In the genomic region with DNA sequence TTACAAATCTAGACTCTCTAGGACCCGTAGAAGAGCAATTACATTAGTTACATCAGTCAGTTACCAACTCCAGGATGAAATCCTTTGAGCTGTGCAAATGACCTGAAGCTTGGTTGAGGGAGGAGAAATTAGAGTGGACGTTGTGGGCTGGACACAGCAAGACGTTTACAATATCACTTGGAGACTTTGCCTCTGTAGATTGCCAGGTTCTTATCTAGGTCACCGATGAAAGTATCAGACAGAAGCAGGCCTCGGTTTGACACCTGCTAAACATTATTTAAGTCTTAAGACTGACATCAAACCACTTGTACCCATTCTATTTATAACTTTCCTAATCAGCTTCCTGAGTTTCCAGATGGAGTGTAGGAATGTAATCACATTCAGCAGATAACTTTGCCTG, we compare ENCODE assay signal across 25 mouse cellular contexts. TPM values are rescaled to one million over a fixed set of nuclear protein-coding genes. Genes with fewer than 3 reads are reported as not detected.
DNase-seq lines count a peak whose midpoint lies in the region; ATAC-seq and TF ChIP-seq lines count a peak whose summit lies in the region.
"Had no signal": no experiment of that assay in that cellular context is flagged by ENCODE, and none has a peak within 500 bp of the region (broad histone marks: within the 10 kb centered on the region; RNA-seq: fewer than 3 reads in every experiment).

No protein-coding gene starts in this region.

- H3K9ac ChIP-seq in heart, adult 2 months (ENCODE audit: low read depth, low read length): no peak overlapping the region
- H3K9ac ChIP-seq in heart, embryonic 13.5 days: no peak overlapping the region
- H3K9ac ChIP-seq: embryonic facial prominence, embryonic 15.5 days; hindbrain, embryonic 12.5 days had no signal

- no peak for DNase-seq in heart, adult 2 months
- DNase-seq in heart, postnatal 10 days: no peak
- no peak for DNase-seq in heart, postnatal 36 days
- DNase-seq: adrenal gland, postnatal 14 days; cerebellum, adult 2 months; cerebellum, postnatal 10 days; embryo, embryonic 11 days; gastrocnemius, postnatal 10 days; kidney, adult 8-10 months had no signal

- peak overlapping the region; percentile 91 for H3K27ac ChIP-seq in heart, adult 2 months
- peak overlapping the region; percentile 90 for H3K27ac ChIP-seq in heart, embryonic 13.5 days (replicated peaks)
- peak overlapping the region; percentile 51; the same call in 1 of the 2 replicates for H3K27ac ChIP-seq in brown adipose tissue, adult 24 weeks (replicated peaks; ENCODE audit: low read depth, low read length)
- H3K27ac ChIP-seq: embryonic facial prominence, embryonic 15.5 days; forebrain, embryonic 10.5 days; hindbrain, embryonic 12.5 days had no signal

- no peak for TF ChIP-seq CTCF in heart, adult 2 months (IDR thresholded peaks at IDR 0.05)

- H3ac ChIP-seq in myocyte (ENCODE audit: control insufficient read depth, insufficient read length): no peak overlapping the region

- intact Hi-C loops in heart, adult 2 months (cut with DNase I): no loop called here
- intact Hi-C loops in heart, postnatal 10 days (cut with DNase I): no loop called here
- intact Hi-C loops in heart, postnatal 36 days (cut with DNase I): no loop called here

- TF ChIP-seq EP300 in heart, adult 2 months (IDR thresholded peaks at IDR 0.05; ENCODE audit: insufficient read depth, low read depth, low read length): no peak

- no peak for TF ChIP-seq POLR2A in heart, adult 2 months (IDR thresholded peaks at IDR 0.05; ENCODE audit: insufficient read depth, low read depth, low read length)
- TF ChIP-seq POLR2A in myocyte (IDR thresholded peaks at IDR 0.05; ENCODE audit: insufficient read length, low read depth): no peak

- H3K9me3 ChIP-seq in heart, embryonic 13.5 days: no peaks in the 10 kb centered on the region
- H3K9me3 ChIP-seq: embryonic facial prominence, embryonic 15.5 days; forebrain, embryonic 10.5 days; hindbrain, embryonic 12.5 days had no signal

- H3K79me2 ChIP-seq in heart, adult 2 months (replicated peaks; ENCODE audit: control insufficient read depth, insufficient read depth, low read length): no peaks in the 10 kb centered on the region
- no peaks in the 10 kb centered on the region for H3K79me2 ChIP-seq in myocyte (ENCODE audit: control insufficient read depth, insufficient read depth)

- H3K4me3 ChIP-seq in heart, adult 2 months: no peak overlapping the region
- no peak overlapping the region for H3K4me3 ChIP-seq in heart, embryonic 13.5 days
- H3K4me3 ChIP-seq in brown adipose tissue, adult 24 weeks (ENCODE audit: insufficient read depth, low read depth, low read length): no peak overlapping the region
- H3K4me3 ChIP-seq in myocyte: no peak overlapping the region
- H3K4me3 ChIP-seq: embryonic facial prominence, embryonic 15.5 days; erythroblast, embryonic 14.5 days; forebrain, embryonic 10.5 days; hindbrain, embryonic 12.5 days had no signal

- H3K4me1 ChIP-seq in heart, adult 2 months (ENCODE audit: control insufficient read depth, insufficient read depth, low read length): peaks cover 9% of the 10 kb centered on the region
- H3K4me1 ChIP-seq in heart, embryonic 13.5 days: peaks cover 73% of the 10 kb centered on the region
- H3K4me1 ChIP-seq in brown adipose tissue, adult 24 weeks (ENCODE audit: control insufficient read depth, insufficient read depth, insufficient read length, low read length): no peaks in the 10 kb centered on the region; the same call in 1 of the 2 replicates
- H3K4me1 ChIP-seq: hindbrain, embryonic 12.5 days had no signal

- H3K27me3 ChIP-seq in heart, adult 2 months (ENCODE audit: control insufficient read depth, insufficient read depth, low read length): no peaks in the 10 kb centered on the region
- no peaks in the 10 kb centered on the region for H3K27me3 ChIP-seq in heart, embryonic 13.5 days (replicated peaks)
- no peaks in the 10 kb centered on the region for H3K27me3 ChIP-seq in myocyte (ENCODE audit: control insufficient read depth, insufficient read depth, insufficient read length)
- H3K27me3 ChIP-seq: embryonic facial prominence, embryonic 15.5 days; hindbrain, embryonic 12.5 days; Patski had no signal

- no peak for ATAC-seq in heart, embryonic 13.5 days (ENCODE audit: extremely low read depth, insufficient number of reproducible peaks, low FRiP score, low TSS enrichment)
- ATAC-seq in megakaryocyte, adult 5-6 weeks (ENCODE audit: poor library complexity, severe bottlenecking): no peak
- ATAC-seq: activated CD4-positive, CD25-positive, alpha-beta regulatory T cell, adult 4 months; forebrain, embryonic 14.5 days; hindbrain, embryonic 16.5 days; inflammation-experienced regulatory T-cells, adult 6 months; intestine, postnatal 0 days had no signal

- H3K36me3 ChIP-seq in heart, adult 2 months (ENCODE audit: control insufficient read depth, insufficient read depth, low read length): peaks cover 18% of the 10 kb centered on the region
- no peaks in the 10 kb centered on the region for H3K36me3 ChIP-seq in heart, embryonic 13.5 days
- no peaks in the 10 kb centered on the region for H3K36me3 ChIP-seq in myocyte (ENCODE audit: control insufficient read depth, insufficient read depth)
- H3K36me3 ChIP-seq: embryonic facial prominence, embryonic 15.5 days; forebrain, embryonic 10.5 days; hindbrain, embryonic 12.5 days had no signal

- 21% methylated on average over 5 of the region's 5 CpGs for WGBS in heart, adult 2 months
- WGBS in heart, embryonic 13.5 days: 10% methylated on average over 5 of the region's 5 CpGs

- H3K4me2 ChIP-seq in heart, embryonic 13.5 days: peak overlapping the region; percentile 52
- peak overlapping the region; percentile 8 for H3K4me2 ChIP-seq in myocyte (ENCODE audit: low read depth)
- H3K4me2 ChIP-seq: embryonic facial prominence, embryonic 15.5 days; hindbrain, embryonic 12.5 days had no signal

TF ChIP-seq in myocyte, 11 proteins besides CTCF, POLR2A, EP300 and RAD21:
- TF ChIP-seq REST (IDR thresholded peaks at IDR 0.05; ENCODE audit: insufficient read depth, insufficient read length) (no peak), SRF (IDR thresholded peaks at IDR 0.05; ENCODE audit: control insufficient read depth, insufficient read length, low read depth) (no peak), MYOG (IDR thresholded peaks at IDR 0.05; ENCODE audit: control insufficient read depth in 1 of 3, insufficient read depth in 1 of 3, insufficient read length in 2 of 3, low read depth in 2 of 3) (no peak), POLR2AphosphoS2 (IDR thresholded peaks at IDR 0.05; ENCODE audit: insufficient read length, low read depth) (no peak), E2F4 (IDR thresholded peaks at IDR 0.05; ENCODE audit: insufficient read depth) (no peak), MYOD1 (IDR thresholded peaks at IDR 0.05; ENCODE audit: control insufficient read depth in 1 of 3, insufficient read length in 2 of 3, low read depth in 2 of 3) (no peak), MAX (IDR thresholded peaks at IDR 0.05; ENCODE audit: low read depth) (no peak), USF1 (IDR thresholded peaks at IDR 0.05; ENCODE audit: low read depth) (no peak), CEBPB (IDR thresholded peaks at IDR 0.05; ENCODE audit: insufficient read depth, poor library complexity, severe bottlenecking) (no peak), TCF3 (IDR thresholded peaks at IDR 0.05; ENCODE audit: insufficient read length, low read depth) (no peak), TCF12 (IDR thresholded peaks at IDR 0.05; ENCODE audit: insufficient read depth, poor library complexity, severe bottlenecking) (no peak)
TF ChIP-seq in myocyte: peak in this region for 0.

RNA-seq across cellular contexts. Expression of a gene that starts 45.6 kb away (rescaled TPM):
- 100 to 1,000 TPM; 609 to 668 TPM for total RNA-seq in heart, adult 2 months (2021)
- 508 and 956 TPM in 2 replicates for polyA plus RNA-seq in heart, adult 2 months (2012; rRNA removed)
- total RNA-seq in heart, postnatal 10 days (2021): 100 to 1,000 TPM; 523 to 617 TPM
- 169 and 191 TPM in 2 replicates for polyA plus RNA-seq in heart, embryonic 13.5 days (2015; fragmentation: Nextera tagmentation; extraction: Ambion mirVana)
- total RNA-seq in heart, postnatal 36 days (2021): 100 to 1,000 TPM; 634 to 793 TPM
- polyA plus RNA-seq in brown adipose tissue, adult 24 weeks (2012; ENCODE audit: insufficient read depth, insufficient read length, missing spikeins): 26.9 and 32.0 TPM in 2 replicates
- polyA plus RNA-seq in myocyte (2012; fragmentation: generic; extraction: Trizol): 63.4 TPM
- total RNA-seq in megakaryocyte, adult 5-6 weeks (2015): 52.0 and 54.7 TPM in 2 replicates
- 42.0 and 43.7 TPM in 2 replicates for total RNA-seq in megakaryocyte, adult 5-6 weeks (2017)

RNA-seq across cellular contexts. Expression of a gene that starts 52.6 kb away (rescaled TPM):
- total RNA-seq in heart, adult 2 months (2021): 10 to 100 TPM in 1 of 2 experiments, 1 to 10 TPM in 1; 6.0 to 10.9 TPM
- polyA plus RNA-seq in heart, adult 2 months (2012; rRNA removed): 2.1 and 4.3 TPM in 2 replicates
- total RNA-seq in heart, postnatal 10 days (2021): 1 to 10 TPM; 4.8 to 6.7 TPM
- 0.09 TPM in 2 replicates for polyA plus RNA-seq in heart, embryonic 13.5 days (2015; fragmentation: Nextera tagmentation; extraction: Ambion mirVana)
- 10 to 100 TPM in 1 of 2 experiments, 1 to 10 TPM in 1; 6.7 to 11.9 TPM for total RNA-seq in heart, postnatal 36 days (2021)
- polyA plus RNA-seq in brown adipose tissue, adult 24 weeks (2012; ENCODE audit: insufficient read depth, insufficient read length, missing spikeins): 3.0 and 4.7 TPM in 2 replicates
- polyA plus RNA-seq in myocyte (2012; fragmentation: generic; extraction: Trizol): not detected
- 2.9 and 3.6 TPM in 2 replicates for total RNA-seq in megakaryocyte, adult 5-6 weeks (2015)
- total RNA-seq in megakaryocyte, adult 5-6 weeks (2017): 4.9 and 5.0 TPM in 2 replicates
- polyA plus RNA-seq: embryonic facial prominence, embryonic 11.5 days; erythroblast, embryonic 14.5 days; forebrain, embryonic 10.5 days; forebrain, embryonic 14.5 days; kidney, embryonic 16.5 days had no signal

Comparison
In these comparisons a context has a peak if more than half of its experiments do, and no peak if none do; other contexts are left out.
1. RNA of a gene that starts 45.6 kb away (total RNA-seq): 634 to 793 TPM in heart, postnatal 36 days, 609 to 668 TPM in heart, adult 2 months and 523 to 617 TPM in heart, postnatal 10 days; 42.0 to 54.7 TPM in megakaryocyte, adult 5-6 weeks; every median in the first group is over 4 times any median in the second.
2. Peak in every context shown above with its lines, with median percentiles within 50 percentile points of each other: H3K27ac ChIP-seq.